Mouse (Mus musculus) heart, embryonic 16.5 days (tissue): ENCODE results near the gene Plxna3. TPM values are rescaled to one million over a fixed set of nuclear protein-coding genes. Genes with fewer than 3 reads are reported as not detected.
A peak's percentile ranks its signal among the peaks of the same experiment; 100 is the strongest.
"Not testable (repeated sequence)": the region's sequence is repeated elsewhere in the genome, so short reads cannot be mapped to it uniquely, and the experiment has no call there.

Source experiments
- ATAC-seq: fragments of 200-750 bp; cut with Nextera tagmentation; replicated peaks from 2 replicates; pipeline ENCODE4 v1.8.0; 2017; ENCODE audit warnings: moderate number of reproducible peaks; ENCODE audit not compliant: insufficient read depth, low FRiP score; ENCODE audit errors: extremely low read depth
- H3K27ac ChIP-seq: fragments of 300-500 bp; sonication (generic); 2 replicates; pipeline ENCODE4 v1.5.1; 2014; ENCODE audit warnings: mild to moderate bottlenecking, low read length, control low read depth, moderate library complexity
- H3K27me3 ChIP-seq: fragments of 300-500 bp; sonication (generic); 2 replicates; pipeline ENCODE4 v1.6.1; 2014; ENCODE audit warnings: low read length, mixed read lengths; ENCODE audit not compliant: control insufficient read depth, insufficient read depth
- H3K36me3 ChIP-seq: fragments of 300-500 bp; sonication (generic); 2 replicates; pipeline ENCODE4 v1.6.1; 2014; ENCODE audit not compliant: control insufficient read depth, insufficient read depth
- H3K4me1 ChIP-seq: fragments of 300-500 bp; sonication (generic); 2 replicates; pipeline ENCODE4 v1.6.1; 2014; ENCODE audit warnings: low read length, mixed read lengths; ENCODE audit not compliant: control insufficient read depth, insufficient read depth
- H3K4me2 ChIP-seq: fragments of 300-500 bp; sonication (generic); 2 replicates; pipeline ENCODE4 v1.6.1; 2014; ENCODE audit warnings: low read depth, mild to moderate bottlenecking, control low read depth, low read length
- H3K4me3 ChIP-seq: fragments of 300-500 bp; sonication (generic); 2 replicates; pipeline ENCODE4 v1.5.1; 2014; ENCODE audit warnings: mild to moderate bottlenecking, control low read depth, low read length
- H3K9ac ChIP-seq: fragments of 300-500 bp; sonication (generic); 2 replicates; pipeline ENCODE4 v1.6.1; 2014; ENCODE audit warnings: low read length, control low read depth
- H3K9me3 ChIP-seq: fragments of 300-500 bp; sonication (generic); replicated peaks from 2 replicates; pipeline ENCODE4 v1.6.1; 2016; ENCODE audit warnings: low read length; ENCODE audit not compliant: control insufficient read depth
- WGBS: fragments of 180-500 bp; shearing (Covaris S2); extraction: QIAGEN DNeasy Blood & Tissue Kit; methylation state at CpG from one replicate; pipeline ENCODE4 v1.1.7; 2014; 5-methylcytosine and 5-hydroxymethylcytosine counted together
- polyA plus RNA-seq: library from polyadenylated mRNA; unstranded; fragments of >200 nt; fragmentation: Nextera tagmentation; extraction: Ambion mirVana; gene quantifications from 2 replicates; pipeline ENCODE4 v1.2.1, GENCODE M21; 2015

Gene Plxna3
- polyA plus RNA-seq, 1 experiment from 2014 or later = 3.3 TPM

- no peak overlapping the region for H3K4me2 ChIP-seq
- H3K9ac ChIP-seq = no peak overlapping the region
- no peak for ATAC-seq
- 77% methylated on average over 3 of the region's 3 CpGs for WGBS
- H3K4me1 ChIP-seq = peaks cover 5% of the 10 kb centered on the region; the same call in 1 of the 2 replicates
- H3K27ac ChIP-seq = no peak overlapping the region
- peaks cover 10% of the 10 kb centered on the region for H3K36me3 ChIP-seq
- no peak overlapping the region for H3K4me3 ChIP-seq
- H3K9me3 ChIP-seq = no peaks in the 10 kb centered on the region
- no peaks in the 10 kb centered on the region for H3K27me3 ChIP-seq
These were observed 29.1 kb upstream of the Plxna3 start for GRCm38 (mm10) chrX:74299721-74300120.

- H3K9ac ChIP-seq = peak within 1 kb of the TSS; percentile 80
- H3K4me2 ChIP-seq = peak within 1 kb of the TSS; percentile 75
- H3K4me3 ChIP-seq = peak within 1 kb of the TSS; percentile 67
- ATAC-seq = peak; percentile 84
- H3K4me1 ChIP-seq = peaks cover 10% of the 10 kb centered on the region
- H3K27ac ChIP-seq = peak within 1 kb of the TSS; percentile 94
- no peaks in the 10 kb centered on the region for H3K27me3 ChIP-seq
- WGBS = 7% methylated on average over 38 of the region's 41 CpGs
- H3K36me3 ChIP-seq = peaks cover 26% of the 10 kb centered on the region
- H3K9me3 ChIP-seq = no peaks in the 10 kb centered on the region
These were observed 23.8 kb upstream of the Plxna3 start, which contains the start of gene Gdi1 for GRCm38 (mm10) chrX:74304867-74305700. Gdi1 (plus strand) TSS chrX:74304998.

- Histone ChIP-seq H3K36me3 (peaks cover 18% of the 10 kb centered on the region), H3K4me1 (no peaks in the 10 kb centered on the region), H3K4me2 (peak within 1 kb of the TSS; percentile 61), H3K27ac (peak within 1 kb of the TSS; percentile 88), H3K9me3 (no peaks in the 10 kb centered on the region), H3K9ac (peak within 1 kb of the TSS; percentile 82), H3K27me3 (no peaks in the 10 kb centered on the region), H3K4me3 (peak within 1 kb of the TSS; percentile 73)
- 18% methylated on average over 59 of the region's 59 CpGs for WGBS
- ATAC-seq = peak; percentile 95
These were observed 16.1 kb upstream of the Plxna3 start, which contains the start of gene Fam50a for GRCm38 (mm10) chrX:74312540-74313464. Fam50a (plus strand) TSS chrX:74313033.

GRCm38 (mm10) chrX:74329215-74329671 lies 377 bp downstream of the Plxna3 start:
- H3K4me1 ChIP-seq = peaks cover 11% of the 10 kb centered on the region
- no peak overlapping the region for H3K27ac ChIP-seq
- H3K27me3 ChIP-seq = no peaks in the 10 kb centered on the region
- H3K4me3 ChIP-seq = peak overlapping the region; percentile 53
- H3K9me3 ChIP-seq = no peaks in the 10 kb centered on the region
- peak overlapping the region; percentile 67 for H3K4me2 ChIP-seq
- no peaks in the 10 kb centered on the region for H3K36me3 ChIP-seq
- 18% methylated on average over 10 of the region's 10 CpGs for WGBS
- H3K9ac ChIP-seq = peak overlapping the region; percentile 73
- peak; percentile 15; the same call in 1 of the 2 replicates for ATAC-seq

GRCm38 (mm10) chrX:74330166-74330930 lies 1.5 kb downstream of the Plxna3 start:
- H3K27me3 ChIP-seq = no peaks in the 10 kb centered on the region
- H3K4me1 ChIP-seq = peaks cover 11% of the 10 kb centered on the region
- ATAC-seq = no peak
- no peaks in the 10 kb centered on the region for H3K9me3 ChIP-seq
- no peak overlapping the region for H3K9ac ChIP-seq
- 48% methylated on average over 2 of the region's 2 CpGs for WGBS
- H3K27ac ChIP-seq = no peak overlapping the region
- H3K4me2 ChIP-seq = no peak overlapping the region
- no peaks in the 10 kb centered on the region for H3K36me3 ChIP-seq
- no peak overlapping the region for H3K4me3 ChIP-seq

- WGBS = 17% methylated on average over 13 of the region's 13 CpGs
- no peaks in the 10 kb centered on the region for H3K36me3 ChIP-seq
- no peaks in the 10 kb centered on the region for H3K27me3 ChIP-seq
- ATAC-seq = peak; percentile 14; the same call in 1 of the 2 replicates
- peak overlapping the region; percentile 74 for H3K9ac ChIP-seq
- no peaks in the 10 kb centered on the region for H3K4me1 ChIP-seq
- peak overlapping the region; percentile 51 for H3K27ac ChIP-seq
- H3K4me3 ChIP-seq = peak overlapping the region; percentile 60
- peak overlapping the region; percentile 69 for H3K4me2 ChIP-seq
- no peaks in the 10 kb centered on the region for H3K9me3 ChIP-seq
These were observed 24.0 kb downstream of the Plxna3 start for GRCm38 (mm10) chrX:74352645-74353466.

GRCm38 (mm10) chrX:74353467-74353770 lies 24.6 kb downstream of the Plxna3 start, which contains the start of gene Lage3:
Lage3 (minus strand) TSS chrX:74353618.
- ATAC-seq = peak; percentile 89
- Histone ChIP-seq H3K9ac (peak within 1 kb of the TSS; percentile 74), H3K4me1 (no peaks in the 10 kb centered on the region), H3K9me3 (no peaks in the 10 kb centered on the region), H3K4me2 (peak within 1 kb of the TSS; percentile 69), H3K27me3 (no peaks in the 10 kb centered on the region), H3K27ac (peak within 1 kb of the TSS; percentile 51), H3K36me3 (no peaks in the 10 kb centered on the region), H3K4me3 (peak within 1 kb of the TSS; percentile 60)
- whole genome bisulfite sequencing = 10% methylated on average over 16 of the region's 22 CpGs

- H3K9ac ChIP-seq, ATAC-seq, H3K4me1 ChIP-seq, H3K4me2 ChIP-seq, H3K4me3 ChIP-seq, H3K27ac ChIP-seq, H3K36me3 ChIP-seq, H3K27me3 ChIP-seq, H3K9me3 ChIP-seq: not testable (repeated sequence)
- WGBS = 88% methylated on average over 2 of the region's 3 CpGs
These were observed 28.2 kb downstream of the Plxna3 start for GRCm38 (mm10) chrX:74357069-74357468.
